Mouse (Mus musculus): ENCODE data around the gene Cog3. TPM values are rescaled to one million over a fixed set of nuclear protein-coding genes. Genes with fewer than 3 reads are reported as not detected.

Cog3 gene
- polyA plus RNA-seq, 1 experiment from 2014 or later = 6.4 TPM

GRCm38 (mm10) chr14:75769334-75769733 lies 15.0 kb upstream of the Cog3 start:
- 84% methylated on average over 9 of the region's 9 CpGs for WGBS (ENCODE audit: insufficient replicate concordance)
- Histone ChIP-seq H3K27me3 (ENCODE audit: control insufficient read depth, insufficient read depth, low read depth, low read length) (no peaks in the 10 kb centered on the region), H3K4me3 (ENCODE audit: low read depth, low read length) (no peak overlapping the region), H3K4me2 (ENCODE audit: low read depth, low read length) (no peak overlapping the region), H3K4me1 (ENCODE audit: control insufficient read depth, low read depth, low read length) (peaks cover 19% of the 10 kb centered on the region), H3K9ac (ENCODE audit: low read depth, low read length) (no peak overlapping the region), H3K27ac (ENCODE audit: low read length) (no peak overlapping the region), H3K9me3 (replicated peaks; ENCODE audit: control insufficient read depth, low read length) (no peaks in the 10 kb centered on the region), H3K36me3 (ENCODE audit: control insufficient read depth, insufficient read depth) (0 out of 2 replicates have a peak, but pooled peaks cover 4% of the 10 kb centered on the region)
- no peak for ATAC-seq (ENCODE audit: low read depth)

GRCm38 (mm10) chr14:75768275-75768608 lies 13.9 kb upstream of the Cog3 start:
- Histone ChIP-seq H3K9ac (ENCODE audit: low read depth, low read length) (no peak overlapping the region), H3K4me3 (ENCODE audit: low read depth, low read length) (no peak overlapping the region), H3K9me3 (replicated peaks; ENCODE audit: control insufficient read depth, low read length) (no peaks in the 10 kb centered on the region), H3K4me2 (ENCODE audit: low read depth, low read length) (no peak overlapping the region), H3K27ac (ENCODE audit: low read length) (no peak overlapping the region), H3K36me3 (ENCODE audit: control insufficient read depth, insufficient read depth) (0 out of 2 replicates have a peak, but pooled peaks cover 4% of the 10 kb centered on the region), H3K27me3 (ENCODE audit: control insufficient read depth, insufficient read depth, low read depth, low read length) (no peaks in the 10 kb centered on the region), H3K4me1 (ENCODE audit: control insufficient read depth, low read depth, low read length) (peaks cover 9% of the 10 kb centered on the region)
- ATAC-seq (ENCODE audit: low read depth) = no peak
- 0% methylated on average over 1 of the region's 1 CpGs for WGBS (ENCODE audit: insufficient replicate concordance)

- Histone ChIP-seq H3K4me1 (ENCODE audit: control insufficient read depth, low read depth, low read length) (peaks cover 3% of the 10 kb centered on the region), H3K9ac (ENCODE audit: low read depth, low read length) (no peak overlapping the region), H3K9me3 (replicated peaks; ENCODE audit: control insufficient read depth, low read length) (no peaks in the 10 kb centered on the region), H3K27ac (ENCODE audit: low read length) (no peak overlapping the region), H3K27me3 (ENCODE audit: control insufficient read depth, insufficient read depth, low read depth, low read length) (no peaks in the 10 kb centered on the region), H3K4me3 (ENCODE audit: low read depth, low read length) (no peak overlapping the region), H3K36me3 (ENCODE audit: control insufficient read depth, insufficient read depth) (0 out of 2 replicates have a peak, but pooled peaks cover 4% of the 10 kb centered on the region), H3K4me2 (ENCODE audit: low read depth, low read length) (no peak overlapping the region)
- WGBS (ENCODE audit: insufficient replicate concordance) = 57% methylated on average over 17 of the region's 17 CpGs
- no peak; the same call in 1 of the 2 replicates for ATAC-seq (ENCODE audit: low read depth)
Measured at GRCm38 (mm10) chr14:75767492-75768274, 13.4 kb upstream of the Cog3 start.

GRCm38 (mm10) chr14:75761028-75761805 lies 6.9 kb upstream of the Cog3 start:
- Histone ChIP-seq H3K27me3 (ENCODE audit: control insufficient read depth, insufficient read depth, low read depth, low read length) (no peaks in the 10 kb centered on the region; the same call in 1 of the 2 replicates), H3K27ac (ENCODE audit: low read length) (0 out of 2 replicates have a peak overlapping the region, but pooled peaks have one; percentile 54), H3K4me3 (ENCODE audit: low read depth, low read length) (no peak overlapping the region), H3K4me2 (ENCODE audit: low read depth, low read length) (peak overlapping the region; percentile 3; the same call in 1 of the 2 replicates), H3K36me3 (ENCODE audit: control insufficient read depth, insufficient read depth) (no peaks in the 10 kb centered on the region; the same call in 1 of the 2 replicates), H3K9me3 (replicated peaks; ENCODE audit: control insufficient read depth, low read length) (no peaks in the 10 kb centered on the region), H3K9ac (ENCODE audit: low read depth, low read length) (no peak overlapping the region), H3K4me1 (ENCODE audit: control insufficient read depth, low read depth, low read length) (peaks cover 4% of the 10 kb centered on the region)
- peak; percentile 67 for ATAC-seq (ENCODE audit: low read depth)
- 33% methylated on average over 10 of the region's 10 CpGs for WGBS (ENCODE audit: insufficient replicate concordance)

GRCm38 (mm10) chr14:75758401-75758800 lies 4.1 kb upstream of the Cog3 start:
- Histone ChIP-seq H3K9me3 (replicated peaks; ENCODE audit: control insufficient read depth, low read length) (no peaks in the 10 kb centered on the region), H3K9ac (ENCODE audit: low read depth, low read length) (no peak overlapping the region), H3K36me3 (ENCODE audit: control insufficient read depth, insufficient read depth) (no peaks in the 10 kb centered on the region; the same call in 1 of the 2 replicates), H3K4me2 (ENCODE audit: low read depth, low read length) (no peak overlapping the region), H3K4me3 (ENCODE audit: low read depth, low read length) (no peak overlapping the region), H3K27ac (ENCODE audit: low read length) (no peak overlapping the region), H3K4me1 (ENCODE audit: control insufficient read depth, low read depth, low read length) (peaks cover 5% of the 10 kb centered on the region), H3K27me3 (ENCODE audit: control insufficient read depth, insufficient read depth, low read depth, low read length) (no peaks in the 10 kb centered on the region; the same call in 1 of the 2 replicates)
- 67% methylated on average over 7 of the region's 7 CpGs for WGBS (ENCODE audit: insufficient replicate concordance)
- no peak for ATAC-seq (ENCODE audit: low read depth)

GRCm38 (mm10) chr14:75757821-75758220 lies 3.5 kb upstream of the Cog3 start:
- no peak for ATAC-seq (ENCODE audit: low read depth)
- no peak overlapping the region for H3K9ac ChIP-seq (ENCODE audit: low read depth, low read length)
- no peaks in the 10 kb centered on the region; the same call in 1 of the 2 replicates for H3K36me3 ChIP-seq (ENCODE audit: control insufficient read depth, insufficient read depth)
- H3K4me2 ChIP-seq (ENCODE audit: low read depth, low read length) = no peak overlapping the region
- H3K27me3 ChIP-seq (ENCODE audit: control insufficient read depth, insufficient read depth, low read depth, low read length) = no peaks in the 10 kb centered on the region; the same call in 1 of the 2 replicates
- 57% methylated on average over 2 of the region's 2 CpGs for WGBS (ENCODE audit: insufficient replicate concordance)
- no peaks in the 10 kb centered on the region for H3K9me3 ChIP-seq (replicated peaks; ENCODE audit: control insufficient read depth, low read length)
- H3K4me3 ChIP-seq (ENCODE audit: low read depth, low read length) = no peak overlapping the region
- H3K27ac ChIP-seq (ENCODE audit: low read length) = no peak overlapping the region
- peaks cover 11% of the 10 kb centered on the region for H3K4me1 ChIP-seq (ENCODE audit: control insufficient read depth, low read depth, low read length)

- H3K4me1 ChIP-seq (ENCODE audit: control insufficient read depth, low read depth, low read length) = peaks cover 20% of the 10 kb centered on the region
- H3K36me3 ChIP-seq (ENCODE audit: control insufficient read depth, insufficient read depth) = no peaks in the 10 kb centered on the region
- H3K9me3 ChIP-seq (replicated peaks; ENCODE audit: control insufficient read depth, low read length) = no peaks in the 10 kb centered on the region
- no peak overlapping the region for H3K27ac ChIP-seq (ENCODE audit: low read length)
- no peak for ATAC-seq (ENCODE audit: low read depth)
- H3K4me2 ChIP-seq (ENCODE audit: low read depth, low read length) = no peak overlapping the region
- whole genome bisulfite sequencing (ENCODE audit: insufficient replicate concordance) = 51% methylated on average over 6 of the region's 6 CpGs
- no peaks in the 10 kb centered on the region; the same call in 1 of the 2 replicates for H3K27me3 ChIP-seq (ENCODE audit: control insufficient read depth, insufficient read depth, low read depth, low read length)
- no peak overlapping the region for H3K4me3 ChIP-seq (ENCODE audit: low read depth, low read length)
- no peak overlapping the region for H3K9ac ChIP-seq (ENCODE audit: low read depth, low read length)
Measured at GRCm38 (mm10) chr14:75756971-75757370, 2.7 kb upstream of the Cog3 start.

- peak overlapping the region; percentile 97 for H3K4me3 ChIP-seq (ENCODE audit: low read depth, low read length)
- no peaks in the 10 kb centered on the region for H3K36me3 ChIP-seq (ENCODE audit: control insufficient read depth, insufficient read depth)
- no peak for ATAC-seq (ENCODE audit: low read depth)
- H3K4me1 ChIP-seq (ENCODE audit: control insufficient read depth, low read depth, low read length) = peaks cover 44% of the 10 kb centered on the region
- peak overlapping the region; percentile 87 for H3K4me2 ChIP-seq (ENCODE audit: low read depth, low read length)
- no peaks in the 10 kb centered on the region; the same call in 1 of the 2 replicates for H3K27me3 ChIP-seq (ENCODE audit: control insufficient read depth, insufficient read depth, low read depth, low read length)
- WGBS (ENCODE audit: insufficient replicate concordance) = 40% methylated on average over 8 of the region's 8 CpGs
- peak overlapping the region; percentile 94 for H3K9ac ChIP-seq (ENCODE audit: low read depth, low read length)
- no peak overlapping the region; the same call in 1 of the 2 replicates for H3K27ac ChIP-seq (ENCODE audit: low read length)
- no peaks in the 10 kb centered on the region for H3K9me3 ChIP-seq (replicated peaks; ENCODE audit: control insufficient read depth, low read length)
Measured at GRCm38 (mm10) chr14:75753206-75753605, 1.1 kb downstream of the Cog3 start.

Data from liver, embryonic 16.5 days (tissue).